22 mouse cellular contexts compared by ENCODE assay signal in the genomic region with DNA sequence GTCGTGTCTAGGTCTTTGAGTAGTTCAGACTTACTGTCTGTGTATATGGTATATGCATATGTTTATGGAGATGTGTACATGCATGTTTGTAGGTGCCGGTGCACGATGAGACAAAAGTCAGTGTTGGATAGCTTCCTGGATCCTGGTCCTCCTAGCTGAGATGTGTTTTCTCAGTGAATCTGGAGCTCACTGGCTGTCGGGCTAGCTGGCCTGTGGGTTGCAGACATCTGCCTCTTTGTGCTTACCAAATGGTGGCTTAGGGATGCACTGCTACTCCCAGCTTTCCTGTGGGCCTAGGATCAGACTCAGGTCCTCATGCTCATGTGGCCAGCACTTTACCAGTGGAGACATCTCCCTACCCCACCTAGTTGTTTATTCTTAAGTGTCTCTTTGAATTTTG. TPM values are rescaled to one million over a fixed set of nuclear protein-coding genes. Genes with fewer than 3 reads are reported as not detected.
DNase-seq lines count a peak whose midpoint lies in the region; ATAC-seq lines count a peak whose summit lies in the region.
"Had no signal": no experiment of that assay in that cellular context is flagged by ENCODE, and none has a peak within 500 bp of the region (broad histone marks: within the 10 kb centered on the region; RNA-seq: fewer than 3 reads in every experiment).

No protein-coding gene starts in this region.

- no peak overlapping the region for H3K9ac ChIP-seq in midbrain, embryonic 11.5 days (ENCODE audit: low read length)
- no peak overlapping the region for H3K9ac ChIP-seq in midbrain, embryonic 14.5 days (replicated peaks; ENCODE audit: low read length)
- H3K9ac ChIP-seq: embryonic facial prominence, embryonic 12.5 days; forebrain, embryonic 15.5 days; heart, embryonic 15.5 days; hindbrain, embryonic 14.5 days had no signal

- H3K27me3 ChIP-seq in midbrain, embryonic 11.5 days (ENCODE audit: control insufficient read depth, insufficient read depth, low read length), result no peaks in the 10 kb centered on the region
- no peaks in the 10 kb centered on the region for H3K27me3 ChIP-seq in midbrain, embryonic 14.5 days (ENCODE audit: control insufficient read depth, insufficient read depth, low read length)
- H3K27me3 ChIP-seq: embryonic facial prominence, embryonic 12.5 days; forebrain, embryonic 15.5 days; heart, embryonic 15.5 days had no signal

- H3K36me3 ChIP-seq in midbrain, embryonic 11.5 days (ENCODE audit: control insufficient read depth, insufficient read depth, low read length), result no peaks in the 10 kb centered on the region
- H3K36me3 ChIP-seq in midbrain, embryonic 14.5 days (ENCODE audit: control insufficient read depth, insufficient read depth, low read length), result no peaks in the 10 kb centered on the region
- H3K36me3 ChIP-seq: embryonic facial prominence, embryonic 12.5 days; forebrain, embryonic 15.5 days; heart, embryonic 15.5 days; hindbrain, embryonic 10.5 days had no signal

- ATAC-seq in frontal cortex, adult (ENCODE audit: low TSS enrichment), result 0 out of 2 replicates have a peak, but pooled peaks have one; percentile 13
- ATAC-seq in midbrain, embryonic 11.5 days (ENCODE audit: low FRiP score), result no peak
- no peak for ATAC-seq in midbrain, embryonic 14.5 days (ENCODE audit: low FRiP score, low TSS enrichment)
- ATAC-seq: CD4-positive, CD25-positive, alpha-beta regulatory T cell, adult 4 months; forebrain, embryonic 15.5 days had no signal

- WGBS in midbrain, embryonic 11.5 days, result 92% methylated on average over 4 of the region's 4 CpGs
- WGBS in midbrain, embryonic 14.5 days, result 90% methylated on average over 4 of the region's 4 CpGs

- H3K27ac ChIP-seq in midbrain, embryonic 11.5 days (ENCODE audit: low read depth, low read length), result no peak overlapping the region
- no peak overlapping the region for H3K27ac ChIP-seq in midbrain, embryonic 14.5 days (replicated peaks; ENCODE audit: low read depth, low read length)
- H3K27ac ChIP-seq: embryonic facial prominence, embryonic 12.5 days; forebrain, embryonic 15.5 days; heart, embryonic 15.5 days; hindbrain, embryonic 10.5 days; hindbrain, embryonic 14.5 days had no signal

- peaks cover 5% of the 10 kb centered on the region for H3K4me1 ChIP-seq in midbrain, embryonic 11.5 days (ENCODE audit: control insufficient read depth, insufficient read depth, low read length)
- H3K4me1 ChIP-seq in midbrain, embryonic 14.5 days (ENCODE audit: control insufficient read depth, insufficient read depth, low read length), result peaks cover 7% of the 10 kb centered on the region; the same call in 1 of the 2 replicates
- H3K4me1 ChIP-seq: embryonic facial prominence, embryonic 12.5 days had no signal

- DNase-seq in frontal cortex, postnatal 36 days (ENCODE audit: low spot score in 2 of 2), result no peak
- peak; percentile 30 to 51 for DNase-seq in layer of hippocampus, adult 18-20 months (ENCODE audit: low spot score in 2 of 2)
- no peak for DNase-seq in layer of hippocampus, postnatal 14 days (ENCODE audit: low spot score in 2 of 2)
- DNase-seq in midbrain, embryonic 11.5 days (ENCODE audit: low spot score, missing footprints), result peak; percentile 56
- DNase-seq in midbrain, embryonic 14.5 days, result no peak
- no peak for DNase-seq in spleen, postnatal 4 days (ENCODE audit: low spot score in 2 of 2)
- DNase-seq: adrenal gland, adult 8-10 months; B cell, adult 2 months; cerebellum, adult 11-12 months; cerebellum, adult 9-10 months; cerebellum, postnatal 25 days; gastrocnemius, postnatal 36 days; heart, adult 11 months had no signal

- no peak overlapping the region for H3K4me2 ChIP-seq in midbrain, embryonic 11.5 days
- no peak overlapping the region for H3K4me2 ChIP-seq in midbrain, embryonic 14.5 days (ENCODE audit: low read length)
- H3K4me2 ChIP-seq: embryonic facial prominence, embryonic 12.5 days; forebrain, embryonic 15.5 days; heart, embryonic 11.5 days; heart, embryonic 15.5 days; hindbrain, embryonic 14.5 days had no signal

- H3K9me3 ChIP-seq in midbrain, embryonic 11.5 days (ENCODE audit: control insufficient read depth, low read length), result no peaks in the 10 kb centered on the region
- no peaks in the 10 kb centered on the region for H3K9me3 ChIP-seq in midbrain, embryonic 14.5 days (ENCODE audit: control insufficient read depth, low read length)
- H3K9me3 ChIP-seq: embryonic facial prominence, embryonic 12.5 days; forebrain, embryonic 15.5 days; G1E; heart, embryonic 15.5 days; hindbrain, embryonic 10.5 days had no signal

- no peak overlapping the region for H3K4me3 ChIP-seq in midbrain, embryonic 11.5 days (ENCODE audit: low read depth, low read length)
- no peak overlapping the region for H3K4me3 ChIP-seq in midbrain, embryonic 14.5 days (replicated peaks; ENCODE audit: low read depth, low read length)
- H3K4me3 ChIP-seq: embryonic facial prominence, embryonic 12.5 days; forebrain, embryonic 15.5 days; heart, embryonic 15.5 days; hindbrain, embryonic 10.5 days had no signal

RNA-seq across cellular contexts. Expression of gene Tmem38b, which starts 4.2 kb away (rescaled TPM):
- total RNA-seq in layer of hippocampus, adult 18-20 months (2021), result 10 to 100 TPM; 16.9 to 19.1 TPM
- 10 to 100 TPM; 15.2 to 15.5 TPM for total RNA-seq in layer of hippocampus, postnatal 14 days (2021)
- polyA plus RNA-seq in midbrain, embryonic 11.5 days (2014; fragmentation: Nextera tagmentation; extraction: Ambion mirVana), result 13.0 and 13.5 TPM in 2 replicates
- polyA plus RNA-seq in midbrain, embryonic 14.5 days (2014; fragmentation: Nextera tagmentation; extraction: Ambion mirVana), result 9.4 and 11.9 TPM in 2 replicates

RNA-seq across cellular contexts. Expression of gene Tal2, which starts 50.5 kb away (rescaled TPM):
- total RNA-seq in layer of hippocampus, adult 18-20 months (2021), result not detected
- not detected for total RNA-seq in layer of hippocampus, postnatal 14 days (2021)
- 44.9 and 45.9 TPM in 2 replicates for polyA plus RNA-seq in midbrain, embryonic 11.5 days (2014; fragmentation: Nextera tagmentation; extraction: Ambion mirVana)
- polyA plus RNA-seq in midbrain, embryonic 14.5 days (2014; fragmentation: Nextera tagmentation; extraction: Ambion mirVana), result 10.5 and 19.4 TPM in 2 replicates
- polyA plus RNA-seq: CD4-positive, CD25-positive, alpha-beta regulatory T cell, adult 4 months; G1E; heart, embryonic 15.5 days had no signal

Comparison
In these comparisons a context has a peak if more than half of its experiments do, and no peak if none do; other contexts are left out.
1. DNase-seq: peak in layer of hippocampus, adult 18-20 months (2 of 2) and midbrain, embryonic 11.5 days (single experiment); none in frontal cortex, postnatal 36 days (0 of 2), layer of hippocampus, postnatal 14 days (0 of 2), midbrain, embryonic 14.5 days (single experiment) and spleen, postnatal 4 days (0 of 2).